Mouse (Mus musculus): ENCODE results near the gene Hrk. TPM values are rescaled to one million over a fixed set of nuclear protein-coding genes. Genes with fewer than 3 reads are reported as not detected.

Hrk gene
- polyA plus RNA-seq (2015; fragmentation: Nextera tagmentation; extraction: Ambion mirVana): not detected in 2 replicates

GRCm38 (mm10) chr5:118164581-118164980, at the start of gene Hrk:
Gene Hrk, plus strand, starts transcription at chr5:118164648.

GRCm38 (mm10) chr5:118154839-118155564, 9.4 kb upstream of the Hrk start, which contains the start of gene Fbxw8:
Gene Fbxw8, minus strand, starts transcription at chr5:118155464.

Other genes with a start within 250 kb of the Hrk start
- gene Fbxo21, start 187.9 kb upstream of the Hrk start, polyA plus RNA-seq (2015; fragmentation: Nextera tagmentation; extraction: Ambion mirVana): 9.1 and 11.7 TPM in 2 replicates
- 4.4 and 5.3 TPM in 2 replicates for gene Tesc, start 136.9 kb upstream of the Hrk start, polyA plus RNA-seq (2015; fragmentation: Nextera tagmentation; extraction: Ambion mirVana)
- 9.2 and 10.7 TPM in 2 replicates for gene Fbxw8, start 9.2 kb upstream of the Hrk start, polyA plus RNA-seq (2015; fragmentation: Nextera tagmentation; extraction: Ambion mirVana)
- gene Rnft2, start 80.5 kb downstream of the Hrk start, polyA plus RNA-seq (2015; fragmentation: Nextera tagmentation; extraction: Ambion mirVana): 0.10 and 0.46 TPM in 2 replicates
- 1.7 and 2.4 TPM in 2 replicates for gene 2410131K14Rik, start 80.6 kb downstream of the Hrk start, polyA plus RNA-seq (2015; fragmentation: Nextera tagmentation; extraction: Ambion mirVana)

All from spleen, postnatal 0 days (tissue).